ENCODE assay signal across 8 mouse cellular contexts in genomic region chr10:80701721-80702535, GRCm38 (mm10). TPM values are rescaled to one million over a fixed set of nuclear protein-coding genes. Genes with fewer than 3 reads are reported as not detected.
A peak's percentile ranks its signal among the peaks of the same experiment; 100 is the strongest.
DNase-seq lines count a peak whose midpoint lies in the region; ATAC-seq and TF ChIP-seq lines count a peak whose summit lies in the region.

TSS of gene Mob3a (minus strand) at chr10:80701977.
TSS of gene Izumo4 (plus strand) at chr10:80702184.

- peak; percentile 99 for DNase-seq in MN1 (ENCODE audit: low spot score)
- DNase-seq in cerebellum, adult 9-10 months, result peak; percentile 99
- DNase-seq in hindbrain, embryonic 10.5 days (ENCODE audit: low spot score), result peak; percentile 100
- DNase-seq in layer of hippocampus, adult 9-11 months, result peak; percentile 100
- DNase-seq in lung, postnatal 0 days (ENCODE audit: low spot score), result peak; percentile 100
- DNase-seq in ovary, postnatal 14 days (ENCODE audit: low spot score), result peak; percentile 94
- peak; percentile 99 for DNase-seq in thymus, postnatal 14 days

- H3K9ac ChIP-seq in lung, postnatal 0 days (replicated peaks; ENCODE audit: low read depth), result peak within 1 kb of the TSS; percentile 46

- TF ChIP-seq CTCF in lung, postnatal 0 days (IDR thresholded peaks at IDR 0.05), result no peak; the same call in 1 of the 2 replicates

- ATAC-seq in frontal cortex, adult (ENCODE audit: low TSS enrichment), result peak; percentile 89
- peak; percentile 94 for ATAC-seq in lung, postnatal 0 days

- H3K9me3 ChIP-seq in hindbrain, embryonic 10.5 days, result no peaks in the 10 kb centered on the region
- H3K9me3 ChIP-seq in lung, postnatal 0 days (ENCODE audit: low read length), result no peaks in the 10 kb centered on the region

- H3K4me3 ChIP-seq in hindbrain, embryonic 10.5 days, result peak within 1 kb of the TSS; percentile 73
- H3K4me3 ChIP-seq in lung, postnatal 0 days (ENCODE audit: low read depth, low read length), result peak within 1 kb of the TSS; percentile 59

- H3K4me1 ChIP-seq in hindbrain, embryonic 10.5 days (replicated peaks), result peaks cover 57% of the 10 kb centered on the region
- H3K4me1 ChIP-seq in lung, postnatal 0 days (ENCODE audit: insufficient read depth, low read depth, low read length), result peaks cover 15% of the 10 kb centered on the region

- under 1% methylated on average over 59 of the region's 59 CpGs for WGBS in hindbrain, embryonic 10.5 days
- under 1% methylated on average over 59 of the region's 59 CpGs for WGBS in lung, postnatal 0 days

- no peaks in the 10 kb centered on the region for H3K27me3 ChIP-seq in hindbrain, embryonic 10.5 days (ENCODE audit: insufficient read depth, poor library complexity, severe bottlenecking)
- H3K27me3 ChIP-seq in lung, postnatal 0 days (replicated peaks; ENCODE audit: insufficient read depth, low read length), result no peaks in the 10 kb centered on the region

- H3K36me3 ChIP-seq in hindbrain, embryonic 10.5 days, result peaks cover 33% of the 10 kb centered on the region
- no peaks in the 10 kb centered on the region for H3K36me3 ChIP-seq in lung, postnatal 0 days (ENCODE audit: insufficient read depth, low read length)

- H3K27ac ChIP-seq in hindbrain, embryonic 10.5 days, result peak within 1 kb of the TSS; percentile 88
- peak within 1 kb of the TSS; percentile 89 for H3K27ac ChIP-seq in lung, postnatal 0 days (ENCODE audit: low read length)

- H3K4me2 ChIP-seq in lung, postnatal 0 days (replicated peaks; ENCODE audit: low read depth, low read length), result peak within 1 kb of the TSS; percentile 64

- no peak for TF ChIP-seq EP300 in lung, postnatal 0 days (IDR thresholded peaks at IDR 0.05)

RNA-seq across cellular contexts. Expression of gene Mob3a, which starts in this region (rescaled TPM):
- polyA plus RNA-seq in hindbrain, embryonic 10.5 days (2016; fragmentation: Nextera tagmentation; extraction: Ambion mirVana), result 68.8 and 77.2 TPM in 2 replicates
- 32.6 and 37.0 TPM in 2 replicates for polyA plus RNA-seq in lung, postnatal 0 days (2015; fragmentation: Nextera tagmentation; extraction: Ambion mirVana)

RNA-seq across cellular contexts. Expression of gene Izumo4, which starts in this region (rescaled TPM):
- polyA plus RNA-seq in hindbrain, embryonic 10.5 days (2016; fragmentation: Nextera tagmentation; extraction: Ambion mirVana), result 13.7 and 18.7 TPM in 2 replicates
- 28.7 and 28.8 TPM in 2 replicates for polyA plus RNA-seq in lung, postnatal 0 days (2015; fragmentation: Nextera tagmentation; extraction: Ambion mirVana)

Comparison
In these comparisons a context has a peak if more than half of its experiments do, and no peak if none do; other contexts are left out.
1. Peak in every context shown above with its lines: DNase-seq, ATAC-seq, H3K4me3 ChIP-seq and H3K27ac ChIP-seq.